Mouse (Mus musculus): ENCODE results near the gene Pik3r5. TPM values are rescaled to one million over a fixed set of nuclear protein-coding genes. Genes with fewer than 3 reads are reported as not detected.
A peak's percentile ranks its signal among the peaks of the same experiment; 100 is the strongest.

Pik3r5 gene
- polyA plus RNA-seq, 1 experiment: 0.69 TPM

GRCm38 (mm10) chr11:68386589-68387440 lies 45.1 kb upstream of the Pik3r5 start:
- TF ChIP-seq POLR2A (IDR thresholded peaks at IDR 0.05; ENCODE audit: control insufficient read depth, low read depth, low read length) (no peak), CTCF (IDR thresholded peaks at IDR 0.05; ENCODE audit: control insufficient read depth, insufficient read depth, insufficient replicate concordance, low read depth, low read length) (no peak)
- Histone ChIP-seq H3K36me3 (ENCODE audit: control insufficient read depth, insufficient read depth, low read length) (no peaks in the 10 kb centered on the region), H3K4me3 (ENCODE audit: control insufficient read depth, low read depth, low read length) (peak overlapping the region; percentile 44), H3K4me1 (ENCODE audit: control insufficient read depth, insufficient read depth, low read length) (peaks cover 25% of the 10 kb centered on the region), H3K27me3 (ENCODE audit: control insufficient read depth, insufficient read depth, low read length) (peaks cover 2% of the 10 kb centered on the region; the same call in 1 of the 2 replicates), H3K27ac (ENCODE audit: control insufficient read depth, insufficient read depth, low read depth, low read length) (peak overlapping the region; percentile 5; the same call in 1 of the 2 replicates)

- peak overlapping the region; percentile 44 for H3K4me3 ChIP-seq (ENCODE audit: control insufficient read depth, low read depth, low read length)
- TF ChIP-seq POLR2A (IDR thresholded peaks at IDR 0.05; ENCODE audit: control insufficient read depth, low read depth, low read length): no peak
- no peak for TF ChIP-seq CTCF (IDR thresholded peaks at IDR 0.05; ENCODE audit: control insufficient read depth, insufficient read depth, insufficient replicate concordance, low read depth, low read length)
- H3K27ac ChIP-seq (ENCODE audit: control insufficient read depth, insufficient read depth, low read depth, low read length): peak overlapping the region; percentile 5; the same call in 1 of the 2 replicates
- H3K4me1 ChIP-seq (ENCODE audit: control insufficient read depth, insufficient read depth, low read length): peaks cover 25% of the 10 kb centered on the region
- no peaks in the 10 kb centered on the region for H3K36me3 ChIP-seq (ENCODE audit: control insufficient read depth, insufficient read depth, low read length)
- peaks cover 2% of the 10 kb centered on the region; the same call in 1 of the 2 replicates for H3K27me3 ChIP-seq (ENCODE audit: control insufficient read depth, insufficient read depth, low read length)
Measured at GRCm38 (mm10) chr11:68387441-68387760, 44.5 kb upstream of the Pik3r5 start.

GRCm38 (mm10) chr11:68387971-68388654 lies 43.8 kb upstream of the Pik3r5 start:
- peak overlapping the region; percentile 22; the same call in 1 of the 2 replicates for H3K27ac ChIP-seq (ENCODE audit: control insufficient read depth, insufficient read depth, low read depth, low read length)
- no peak overlapping the region for H3K4me3 ChIP-seq (ENCODE audit: control insufficient read depth, low read depth, low read length)
- peaks cover 25% of the 10 kb centered on the region for H3K4me1 ChIP-seq (ENCODE audit: control insufficient read depth, insufficient read depth, low read length)
- TF ChIP-seq POLR2A (IDR thresholded peaks at IDR 0.05; ENCODE audit: control insufficient read depth, low read depth, low read length) (no peak), CTCF (IDR thresholded peaks at IDR 0.05; ENCODE audit: control insufficient read depth, insufficient read depth, insufficient replicate concordance, low read depth, low read length) (no peak)
- no peaks in the 10 kb centered on the region for H3K36me3 ChIP-seq (ENCODE audit: control insufficient read depth, insufficient read depth, low read length)
- peaks cover 2% of the 10 kb centered on the region; the same call in 1 of the 2 replicates for H3K27me3 ChIP-seq (ENCODE audit: control insufficient read depth, insufficient read depth, low read length)

- Histone ChIP-seq H3K27ac (ENCODE audit: control insufficient read depth, insufficient read depth, low read depth, low read length) (no peak overlapping the region), H3K4me3 (ENCODE audit: control insufficient read depth, low read depth, low read length) (no peak overlapping the region), H3K4me1 (ENCODE audit: control insufficient read depth, insufficient read depth, low read length) (peaks cover 25% of the 10 kb centered on the region), H3K27me3 (ENCODE audit: control insufficient read depth, insufficient read depth, low read length) (peaks cover 2% of the 10 kb centered on the region; the same call in 1 of the 2 replicates), H3K36me3 (ENCODE audit: control insufficient read depth, insufficient read depth, low read length) (no peaks in the 10 kb centered on the region)
- no peak for TF ChIP-seq CTCF (IDR thresholded peaks at IDR 0.05; ENCODE audit: control insufficient read depth, insufficient read depth, insufficient replicate concordance, low read depth, low read length)
- TF ChIP-seq POLR2A (IDR thresholded peaks at IDR 0.05; ENCODE audit: control insufficient read depth, low read depth, low read length): no peak
Measured at GRCm38 (mm10) chr11:68388655-68389015, 43.3 kb upstream of the Pik3r5 start.

GRCm38 (mm10) chr11:68389621-68390020 lies 42.3 kb upstream of the Pik3r5 start:
- H3K27me3 ChIP-seq (ENCODE audit: control insufficient read depth, insufficient read depth, low read length): peaks cover under 1% of the 10 kb centered on the region; the same call in 1 of the 2 replicates
- no peak overlapping the region for H3K27ac ChIP-seq (ENCODE audit: control insufficient read depth, insufficient read depth, low read depth, low read length)
- H3K4me3 ChIP-seq (ENCODE audit: control insufficient read depth, low read depth, low read length): no peak overlapping the region
- TF ChIP-seq POLR2A (IDR thresholded peaks at IDR 0.05; ENCODE audit: control insufficient read depth, low read depth, low read length) (no peak), CTCF (IDR thresholded peaks at IDR 0.05; ENCODE audit: control insufficient read depth, insufficient read depth, insufficient replicate concordance, low read depth, low read length) (no peak)
- H3K36me3 ChIP-seq (ENCODE audit: control insufficient read depth, insufficient read depth, low read length): no peaks in the 10 kb centered on the region
- H3K4me1 ChIP-seq (ENCODE audit: control insufficient read depth, insufficient read depth, low read length): peaks cover 21% of the 10 kb centered on the region

- TF ChIP-seq POLR2A (IDR thresholded peaks at IDR 0.05; ENCODE audit: control insufficient read depth, low read depth, low read length) (no peak), CTCF (IDR thresholded peaks at IDR 0.05; ENCODE audit: control insufficient read depth, insufficient read depth, insufficient replicate concordance, low read depth, low read length) (no peak)
- H3K4me1 ChIP-seq (ENCODE audit: control insufficient read depth, insufficient read depth, low read length): peaks cover 12% of the 10 kb centered on the region
- no peak overlapping the region for H3K27ac ChIP-seq (ENCODE audit: control insufficient read depth, insufficient read depth, low read depth, low read length)
- H3K36me3 ChIP-seq (ENCODE audit: control insufficient read depth, insufficient read depth, low read length): no peaks in the 10 kb centered on the region
- H3K27me3 ChIP-seq (ENCODE audit: control insufficient read depth, insufficient read depth, low read length): no peaks in the 10 kb centered on the region; the same call in 1 of the 2 replicates
- no peak overlapping the region for H3K4me3 ChIP-seq (ENCODE audit: control insufficient read depth, low read depth, low read length)
Measured at GRCm38 (mm10) chr11:68390381-68391287, 41.3 kb upstream of the Pik3r5 start.
